Mouse (Mus musculus) lung, adult 2 months (tissue): Measurements from ENCODE around the gene Ankrd66. TPM values are rescaled to one million over a fixed set of nuclear protein-coding genes. Genes with fewer than 3 reads are reported as not detected.
"Not testable (repeated sequence)": the region's sequence is repeated elsewhere in the genome, so short reads cannot be mapped to it uniquely, and the experiment has no call there.

ENCODE experiments used
- DNase-seq: peaks from one replicate; pipeline ENCODE4 v3.0.0; 2022
- H3K4me1 ChIP-seq: fragments of 200-500 bp; 2 replicates; pipeline ENCODE4 v1.6.1; 2011; ENCODE audit warnings: low read length; ENCODE audit not compliant: control insufficient read depth, insufficient read depth
- H3K4me3 ChIP-seq: fragments of 200-500 bp; replicated peaks from 2 replicates; pipeline ENCODE3; 2011; ENCODE audit warnings: low read depth, mild to moderate bottlenecking, control low read depth, low read length; ENCODE audit errors: extremely low read depth
- CTCF ChIP-seq: fragments of 200-500 bp; IDR thresholded peaks from 2 replicates; pipeline ENCODE4 v1.5.1; 2011; ENCODE audit warnings: mild to moderate bottlenecking, low read length, control low read depth; ENCODE audit not compliant: insufficient read depth
- POLR2A ChIP-seq: fragments of 200-500 bp; IDR thresholded peaks from 2 replicates; pipeline ENCODE4 v1.6.1; 2011; ENCODE audit warnings: low read depth, mild to moderate bottlenecking, control low read depth, low read length, borderline replicate concordance; ENCODE audit errors: extremely low read depth
- WGBS: fragments of 180-500 bp; shearing (Covaris S2); methylation state at CpG from one replicate; pipeline ENCODE4 v1.1.7; 2018; 5-methylcytosine and 5-hydroxymethylcytosine counted together
- polyA plus RNA-seq: library from polyadenylated mRNA; depleted of rRNA; stranded (reverse); fragments of >200 nt; gene quantifications from 2 replicates; pipeline ENCODE4 v1.2.3, GENCODE M21; 2012

Ankrd66 gene
- polyA plus RNA-seq, 1 experiment, result 1.7 TPM

DNA sequence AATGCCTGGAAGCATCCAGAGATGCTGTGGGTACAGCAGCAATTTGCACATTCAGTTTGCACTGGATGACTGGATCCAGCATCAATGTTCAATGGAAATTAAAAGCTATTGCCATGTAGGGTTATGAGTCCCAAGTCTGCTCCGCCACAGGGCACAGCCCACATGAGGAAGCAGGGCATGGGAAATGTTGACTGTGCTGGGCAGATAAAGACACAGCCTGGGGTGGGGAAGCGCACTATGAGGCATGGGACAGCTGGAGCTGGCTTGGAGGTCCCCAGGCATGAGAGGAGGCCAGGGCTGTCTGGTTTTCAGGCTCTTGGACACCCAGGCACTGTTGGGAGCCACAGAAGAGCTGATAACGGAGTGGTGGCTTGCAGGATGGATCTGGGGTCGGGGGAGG, 601 bp upstream of the Ankrd66 start:
- DNase-seq, result no peak
- Histone ChIP-seq H3K4me1 (no peaks in the 10 kb centered on the region), H3K4me3 (no peak overlapping the region)
- TF ChIP-seq CTCF, result no peak
- TF ChIP-seq POLR2A, result no peak
- WGBS, result 81% methylated on average over 4 of the region's 4 CpGs

DNA sequence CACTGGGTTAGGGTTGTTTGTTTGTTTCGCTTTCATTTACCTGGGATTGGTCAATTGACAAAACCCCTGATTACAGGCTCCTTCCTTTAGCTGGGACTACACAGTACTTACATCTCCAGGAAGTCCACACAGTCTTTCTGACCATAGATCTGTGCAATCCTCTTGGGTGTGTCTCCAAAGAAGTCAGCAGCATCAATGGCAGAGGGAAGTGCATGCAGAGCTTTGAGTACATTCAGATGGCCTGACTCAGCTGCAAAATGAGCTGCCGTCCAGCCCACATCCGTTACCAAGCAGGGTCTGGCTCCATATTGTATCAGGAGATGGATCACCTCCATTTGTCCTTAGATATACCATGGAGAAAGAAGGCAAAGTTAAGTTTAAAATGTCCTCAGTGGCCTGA, 4.7 kb downstream of the Ankrd66 start:
- no peak for DNase-seq
- WGBS, result 76% methylated on average over 3 of the region's 3 CpGs
- Histone ChIP-seq H3K4me3 (no peak overlapping the region), H3K4me1 (no peaks in the 10 kb centered on the region)
- TF ChIP-seq POLR2A (no peak), CTCF (no peak)

DNA sequence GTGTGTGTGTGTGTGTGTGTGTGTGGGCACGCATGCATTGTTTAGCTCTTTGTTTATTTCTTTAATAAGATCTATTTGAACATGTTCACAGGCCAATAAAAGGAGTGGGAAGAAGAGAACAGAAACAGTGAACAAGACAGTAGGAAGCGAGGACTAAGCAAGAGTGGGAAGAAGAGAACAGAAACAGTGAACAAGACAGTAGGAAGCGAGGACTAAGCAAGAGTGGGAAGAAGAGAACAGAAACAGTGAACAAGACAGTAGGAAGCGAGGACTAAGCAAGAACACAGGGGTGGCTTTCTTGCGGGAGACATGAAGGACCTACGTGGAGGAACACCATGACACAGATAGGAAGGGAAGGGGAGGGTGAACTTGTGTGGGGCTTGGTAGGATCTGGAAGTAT, 6.6 kb downstream of the Ankrd66 start:
- H3K4me1 ChIP-seq, H3K4me3 ChIP-seq, DNase-seq: not testable (repeated sequence)
- WGBS, result 83% methylated on average over 6 of the region's 6 CpGs

DNA sequence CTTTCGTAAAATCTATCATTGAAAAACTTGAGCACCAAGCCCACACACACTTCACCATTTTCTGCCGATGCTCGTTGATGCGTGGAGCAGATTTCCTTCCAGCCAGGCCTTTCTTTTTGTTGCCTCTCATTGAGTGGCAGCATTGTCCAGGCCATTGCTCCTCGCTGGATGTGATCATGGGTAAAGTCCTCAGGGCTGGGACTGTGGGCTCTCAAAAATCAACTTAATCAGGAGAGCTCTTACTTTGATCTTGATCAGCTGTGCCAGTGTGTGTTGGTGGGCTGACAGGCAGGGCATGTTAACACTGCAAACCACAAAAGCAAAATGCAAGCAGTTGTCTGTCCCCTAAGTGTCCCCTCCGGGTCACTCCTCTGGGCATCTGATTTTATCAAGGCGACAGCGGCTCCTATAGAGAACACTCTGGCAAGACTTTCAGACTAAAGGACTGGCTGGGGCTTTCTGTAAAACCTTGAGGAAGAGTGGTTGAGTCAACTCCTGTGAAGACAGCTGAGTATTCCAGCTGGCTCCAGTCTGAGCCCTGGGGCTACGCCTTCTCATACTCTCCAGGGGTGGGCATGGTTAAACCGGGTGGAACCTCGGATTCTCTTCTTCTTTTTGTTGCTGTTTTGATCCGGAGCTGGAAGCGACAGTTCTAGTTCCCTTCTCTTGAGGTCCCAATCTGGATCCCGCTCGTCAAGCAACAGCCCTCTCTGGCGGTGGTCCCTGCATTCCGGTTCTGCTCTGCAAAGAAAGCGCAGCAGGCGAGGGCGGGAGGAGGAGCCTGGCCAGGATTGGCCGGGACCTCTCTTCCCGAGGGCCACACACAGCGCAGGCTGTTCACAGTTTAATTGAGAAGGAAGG, 8.8 kb downstream of the Ankrd66 start:
- peak; percentile 20 for DNase-seq
- Histone ChIP-seq H3K4me1 (no peaks in the 10 kb centered on the region), H3K4me3 (peak overlapping the region; percentile 20)
- TF ChIP-seq POLR2A (no peak), CTCF (no peak)
- 19% methylated on average over 23 of the region's 23 CpGs for WGBS

DNA sequence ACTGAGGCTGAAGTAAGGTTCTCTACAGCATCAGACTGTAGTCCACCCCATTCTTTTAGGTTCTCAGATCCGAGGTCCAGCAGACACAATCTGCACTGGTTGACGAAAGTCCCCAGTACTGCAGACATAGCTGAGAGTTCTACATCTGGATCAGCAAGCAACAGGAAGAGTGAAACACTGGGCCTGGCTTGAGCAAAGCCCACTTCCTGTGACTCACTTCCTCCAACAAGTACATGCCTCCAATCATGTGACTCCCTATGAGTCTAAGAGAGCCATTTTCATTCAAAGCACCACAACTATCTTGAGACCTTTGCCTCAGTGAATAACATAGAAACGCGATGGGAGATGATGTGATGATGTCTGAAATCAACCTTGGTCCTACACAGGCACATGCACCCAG, 12.2 kb downstream of the Ankrd66 start:
- no peak for TF ChIP-seq CTCF
- 96% methylated on average over 4 of the region's 4 CpGs for WGBS
- H3K4me1 ChIP-seq, result no peaks in the 10 kb centered on the region
- DNase-seq, result no peak
- no peak overlapping the region for H3K4me3 ChIP-seq

DNA sequence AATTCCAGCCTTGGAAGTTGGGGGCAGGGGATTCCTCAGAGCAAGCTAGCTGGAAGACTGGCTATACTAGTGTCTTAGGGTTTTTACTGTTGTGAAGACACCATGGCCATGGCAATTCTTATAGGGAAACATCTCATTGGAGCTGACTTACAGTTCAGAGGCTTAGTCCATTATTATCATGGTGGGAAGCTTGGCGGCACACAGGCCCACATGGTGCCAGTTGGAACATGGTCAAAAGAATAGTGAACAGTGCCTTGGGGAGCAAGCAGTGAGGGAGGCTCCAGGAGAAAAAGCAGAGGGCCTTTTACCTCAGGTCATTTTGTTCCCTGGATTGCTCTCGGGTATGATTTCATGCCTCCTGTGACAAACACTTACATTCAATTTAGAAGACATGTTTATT, 12.9 kb downstream of the Ankrd66 start:
- 91% methylated on average over 2 of the region's 2 CpGs for WGBS
- H3K4me1 ChIP-seq, result no peaks in the 10 kb centered on the region
- DNase-seq, result no peak
- H3K4me3 ChIP-seq, result no peak overlapping the region
- no peak for TF ChIP-seq POLR2A
- no peak for TF ChIP-seq CTCF

DNA sequence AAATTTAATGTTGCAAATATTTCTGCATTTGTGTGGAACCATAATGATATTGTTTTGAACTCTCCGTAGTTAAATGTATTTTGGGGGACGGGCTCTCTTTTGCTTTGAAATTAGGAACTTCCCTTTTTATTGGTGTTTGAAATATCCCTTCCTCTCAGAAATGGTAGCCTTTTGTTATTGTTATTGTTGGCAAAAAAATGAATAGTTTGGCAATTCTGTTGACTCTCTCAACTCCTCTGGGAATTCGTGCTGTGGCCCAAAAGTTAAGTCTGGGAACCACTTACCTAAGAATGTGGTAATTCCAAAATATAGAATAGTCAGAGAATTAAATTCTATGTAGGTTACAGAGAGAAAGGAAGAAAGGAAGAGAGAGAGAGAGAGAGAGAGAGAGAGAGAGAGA, 23.3 kb downstream of the Ankrd66 start:
- DNase-seq, result no peak
- H3K4me1 ChIP-seq, result no peaks in the 10 kb centered on the region
- 37% methylated on average over 3 of the region's 3 CpGs for WGBS
- TF ChIP-seq POLR2A (no peak), CTCF (no peak)
- no peak overlapping the region for H3K4me3 ChIP-seq

DNA sequence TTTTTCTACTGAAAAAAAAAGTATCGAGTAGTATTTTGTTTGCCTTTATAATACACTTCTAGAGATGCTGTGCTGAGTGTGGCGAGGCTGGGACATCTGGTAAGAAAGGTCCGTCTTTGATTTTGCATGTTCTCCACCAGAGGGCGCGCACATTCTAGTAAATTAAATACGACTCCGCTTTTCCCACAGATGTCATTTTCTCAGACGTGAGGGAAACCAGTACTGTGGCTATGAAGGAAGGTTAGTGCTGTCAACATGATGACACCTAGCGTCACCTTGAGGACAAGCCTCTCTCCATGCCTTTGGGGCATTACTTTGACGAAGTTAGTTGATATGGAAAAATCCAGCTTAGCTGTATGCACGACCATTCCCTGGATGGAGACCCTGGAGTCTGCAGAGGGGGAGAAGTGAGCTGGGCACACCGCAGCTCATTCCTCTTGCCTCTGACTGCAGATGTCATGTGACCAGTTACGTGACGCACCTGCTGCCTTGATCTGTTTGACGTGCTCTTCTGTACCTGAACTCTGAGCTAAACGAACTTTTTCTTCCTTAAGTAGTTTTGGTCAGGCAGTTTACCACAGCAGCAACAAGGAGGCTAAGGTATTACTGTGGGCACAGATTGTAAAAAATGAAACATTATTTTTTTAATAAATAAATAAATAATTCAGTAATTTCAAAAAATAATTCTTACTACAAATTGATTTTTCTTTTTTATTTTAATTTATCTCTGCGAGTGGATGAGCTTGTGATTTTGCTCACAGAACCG, 24.6 kb downstream of the Ankrd66 start:
- Histone ChIP-seq H3K4me3 (no peak overlapping the region), H3K4me1 (no peaks in the 10 kb centered on the region)
- 23% methylated on average over 18 of the region's 18 CpGs for WGBS
- DNase-seq, result peak; percentile 44
- no peak for TF ChIP-seq POLR2A
- peak; percentile 52 for TF ChIP-seq CTCF

DNA sequence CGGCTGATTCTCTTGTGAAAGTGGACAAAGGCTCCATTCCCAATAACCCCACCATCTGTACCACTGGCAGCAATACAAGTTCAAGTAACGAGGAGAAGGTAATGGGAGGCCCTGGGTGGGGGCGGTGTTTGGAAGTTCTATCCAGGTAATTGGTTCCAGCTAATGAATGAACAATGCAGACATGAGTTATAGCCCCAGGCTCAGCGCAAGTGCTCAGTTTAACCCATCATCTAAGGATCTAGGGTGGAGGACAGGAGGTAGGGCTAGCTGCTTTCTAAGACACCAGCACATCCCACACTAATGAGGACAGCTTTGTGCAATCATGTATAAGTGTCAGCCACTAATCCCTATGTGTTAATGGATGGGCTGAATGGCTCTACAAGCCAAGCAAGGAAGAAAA, 32.7 kb downstream of the Ankrd66 start:
- no peak for TF ChIP-seq POLR2A
- TF ChIP-seq CTCF, result no peak
- no peak for DNase-seq
- Histone ChIP-seq H3K4me1 (no peaks in the 10 kb centered on the region), H3K4me3 (no peak overlapping the region)
- WGBS, result 82% methylated on average over 4 of the region's 4 CpGs

DNA sequence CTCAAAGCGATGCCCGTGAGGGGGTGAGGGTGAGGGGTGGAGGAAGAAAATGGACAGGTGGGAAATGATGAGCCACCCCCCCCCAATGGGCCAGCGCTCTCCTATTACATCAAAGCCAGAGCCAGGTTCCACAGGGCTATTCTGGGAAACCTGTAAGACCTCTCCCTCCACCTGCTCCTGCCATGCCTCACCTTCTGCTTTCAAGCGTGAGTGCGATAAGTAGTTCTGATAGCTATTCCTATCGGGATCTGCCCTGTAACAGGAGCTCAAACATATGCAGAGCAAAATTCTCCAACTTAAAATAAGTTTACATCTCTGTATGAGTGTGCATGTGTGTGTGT, 38.9 kb downstream of the Ankrd66 start:
- 49% methylated on average over 6 of the region's 6 CpGs for WGBS

More for the DNA sequence above, 38.9 kb downstream of the Ankrd66 start:
- no peak overlapping the region for H3K4me3 ChIP-seq
- DNase-seq, result no peak
- no peaks in the 10 kb centered on the region for H3K4me1 ChIP-seq
- TF ChIP-seq CTCF (no peak), POLR2A (no peak)
